Mouse (Mus musculus) cerebellum, adult 8-10 months (tissue): Measurements from ENCODE around the gene Elavl3.

Experiments
- DNase-seq: peaks from one replicate; pipeline ENCODE4 v3.0.0; 2022

Elavl3 gene

DNA sequence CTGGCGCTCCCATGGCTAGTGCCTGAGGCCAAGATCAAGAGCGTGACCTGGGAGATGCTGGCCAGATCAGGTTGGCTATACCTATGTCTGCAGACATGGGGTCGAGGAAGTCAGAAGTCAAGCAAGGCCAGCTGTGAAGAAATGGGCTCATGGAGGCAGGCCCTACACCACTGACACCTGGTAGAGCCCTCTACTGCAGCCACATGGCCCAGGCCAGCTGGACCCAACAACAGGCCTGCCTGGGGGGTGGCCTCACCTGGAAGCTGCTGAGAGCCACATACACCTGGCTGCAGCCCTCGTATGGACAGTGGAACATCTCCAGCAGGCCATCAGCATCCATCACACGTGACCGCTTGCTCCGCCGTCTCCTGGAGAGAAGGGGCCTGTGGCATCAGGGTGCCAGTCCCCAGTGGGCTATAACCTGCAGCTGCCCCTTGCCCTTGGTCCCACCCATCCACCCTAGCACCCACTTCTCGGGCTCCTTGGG lies 5.3 kb upstream of the Elavl3 start:
- DNase-seq, result no peak

DNA sequence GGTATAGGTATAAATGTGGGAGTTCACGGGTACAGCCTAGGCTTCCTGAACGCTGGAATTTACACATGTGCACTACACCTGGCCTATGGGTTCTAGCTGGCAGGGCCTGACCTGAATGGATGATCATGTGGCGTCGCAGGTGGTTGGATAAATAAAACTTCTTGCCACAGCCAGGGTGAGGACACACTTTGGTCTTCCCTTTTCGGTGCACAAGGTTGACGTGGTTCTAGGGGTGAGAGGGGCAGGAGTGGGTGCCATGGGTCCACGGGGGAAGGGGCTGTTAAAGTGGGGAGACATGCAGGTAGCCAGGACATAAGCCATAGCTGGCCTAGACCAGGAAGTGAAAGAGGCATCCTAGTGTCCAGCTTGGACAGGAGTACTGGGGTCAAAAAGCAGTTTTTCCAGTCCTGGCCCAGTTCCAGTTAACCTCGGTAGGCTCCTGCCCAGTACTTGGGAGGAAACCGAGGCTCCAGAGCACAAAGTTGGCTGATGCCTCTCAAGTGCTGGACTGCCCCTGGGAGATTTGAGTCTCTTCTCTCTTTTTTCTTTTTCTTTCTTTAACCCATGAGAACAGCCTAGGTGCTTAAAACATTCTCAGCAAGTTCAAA lies 4.6 kb upstream of the Elavl3 start:
- no peak for DNase-seq

DNA sequence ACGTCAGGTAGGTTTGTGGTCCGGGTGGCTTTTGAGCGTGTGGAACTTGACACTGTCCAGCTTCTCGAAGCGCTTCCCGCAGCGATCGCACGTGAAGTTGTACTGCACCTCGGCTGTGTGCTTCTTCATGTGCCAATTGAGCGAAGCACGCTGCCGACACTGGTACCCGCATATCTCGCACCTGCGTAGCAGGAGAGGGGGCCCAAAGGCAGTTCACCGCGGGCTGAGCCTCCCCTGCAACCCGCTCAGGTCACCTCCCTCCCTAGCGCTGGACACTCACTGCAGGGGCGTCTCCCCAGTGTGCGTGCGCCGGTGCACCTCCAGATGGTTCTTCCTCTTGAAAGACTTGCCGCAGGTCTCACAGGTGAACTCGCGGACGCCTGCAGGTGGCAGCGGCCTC lies 3.9 kb upstream of the Elavl3 start:
- no peak for DNase-seq

DNA sequence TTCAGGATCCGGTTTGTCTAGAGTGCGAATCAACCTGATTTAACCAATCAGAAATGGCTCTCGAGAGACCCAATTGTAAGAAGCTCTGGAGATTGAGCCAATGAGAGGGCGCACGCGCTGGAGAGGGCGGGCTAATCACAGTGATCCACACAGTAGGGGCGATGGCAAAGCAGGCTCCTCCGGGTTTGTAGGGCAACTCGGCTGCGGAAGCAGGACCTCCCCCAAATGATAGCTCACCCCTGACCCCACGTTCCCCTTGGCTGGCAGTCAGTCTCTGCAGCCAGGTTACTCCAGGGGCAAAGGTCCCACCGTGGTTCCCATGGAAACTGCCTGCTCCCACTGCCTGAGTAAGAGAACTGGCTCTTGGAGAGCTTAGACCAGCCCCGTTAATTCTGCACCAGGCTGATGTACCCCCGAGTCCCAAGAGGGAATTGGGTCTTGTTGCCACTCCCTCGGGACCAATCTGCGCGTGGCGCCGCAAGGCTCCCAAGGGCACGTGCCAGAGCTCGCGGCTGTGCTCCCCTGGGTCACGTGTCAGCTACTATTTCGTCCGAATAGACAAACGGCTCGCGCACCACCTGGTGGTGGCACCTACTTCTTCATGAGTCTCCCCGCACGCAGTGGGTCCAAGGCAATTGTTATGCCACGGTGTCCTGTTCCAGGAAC lies 2.7 kb upstream of the Elavl3 start:
- peak; percentile 82 for DNase-seq

DNA sequence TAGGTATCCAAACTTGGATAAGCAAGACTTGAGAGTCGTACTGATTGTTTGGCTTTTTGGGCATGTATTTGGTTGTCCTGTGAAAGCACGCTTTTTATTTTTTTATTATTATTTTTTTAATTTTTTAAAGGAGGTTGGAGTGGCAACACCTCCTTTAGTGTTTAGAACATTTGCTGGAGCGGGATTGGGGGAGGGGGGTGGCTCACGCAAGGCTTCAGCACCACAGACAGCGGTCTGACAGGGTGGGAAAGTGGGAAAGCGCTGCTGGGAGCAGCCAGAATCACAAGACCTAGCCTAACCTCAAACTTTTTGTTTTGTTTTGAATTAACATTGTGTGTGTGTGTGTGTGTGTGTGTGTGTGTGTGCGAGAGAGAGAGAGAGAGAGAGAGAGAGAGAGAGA lies 1.8 kb upstream of the Elavl3 start:
- DNase-seq, result no peak

DNA sequence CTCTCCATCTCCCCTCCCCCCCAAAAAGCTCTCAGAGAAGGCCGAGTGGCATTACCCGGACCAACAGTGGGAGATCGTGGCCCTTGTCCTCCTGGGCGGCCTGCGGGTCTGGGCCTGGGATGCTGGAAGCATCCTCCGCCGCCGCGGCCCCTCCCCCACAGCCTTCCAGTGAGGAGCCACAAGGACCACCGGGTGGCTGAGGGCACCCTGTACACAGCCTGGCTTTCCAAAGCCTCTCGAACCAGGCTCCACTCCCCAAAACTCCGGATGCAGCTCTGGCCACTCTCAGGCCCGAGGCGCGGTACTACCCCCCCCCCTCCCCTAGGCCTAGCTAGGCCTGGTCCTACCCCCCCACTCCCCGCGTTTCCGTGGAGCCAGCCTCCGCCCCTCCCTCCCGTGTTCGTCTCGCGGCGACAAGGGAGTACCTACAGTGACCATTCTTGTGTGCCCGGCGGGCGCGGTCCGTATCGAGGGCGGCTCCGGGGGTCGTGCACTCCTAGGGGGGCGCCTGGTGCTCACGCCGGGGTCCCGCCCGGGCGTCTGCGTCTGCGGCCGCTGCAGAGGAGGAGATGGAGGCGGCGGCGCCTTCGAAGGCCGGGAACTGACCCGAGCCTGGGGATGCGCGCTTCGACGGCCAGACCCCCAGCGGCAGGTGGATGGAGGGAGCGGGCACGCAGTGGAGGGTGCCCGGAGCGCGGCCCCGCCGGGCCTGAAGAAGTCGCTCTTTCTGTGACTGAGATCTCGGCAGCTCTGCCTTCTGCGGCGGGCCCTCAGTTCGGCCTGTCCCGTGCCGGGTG lies 464 bp downstream of the Elavl3 start:
- DNase-seq, result peak; percentile 69

DNA sequence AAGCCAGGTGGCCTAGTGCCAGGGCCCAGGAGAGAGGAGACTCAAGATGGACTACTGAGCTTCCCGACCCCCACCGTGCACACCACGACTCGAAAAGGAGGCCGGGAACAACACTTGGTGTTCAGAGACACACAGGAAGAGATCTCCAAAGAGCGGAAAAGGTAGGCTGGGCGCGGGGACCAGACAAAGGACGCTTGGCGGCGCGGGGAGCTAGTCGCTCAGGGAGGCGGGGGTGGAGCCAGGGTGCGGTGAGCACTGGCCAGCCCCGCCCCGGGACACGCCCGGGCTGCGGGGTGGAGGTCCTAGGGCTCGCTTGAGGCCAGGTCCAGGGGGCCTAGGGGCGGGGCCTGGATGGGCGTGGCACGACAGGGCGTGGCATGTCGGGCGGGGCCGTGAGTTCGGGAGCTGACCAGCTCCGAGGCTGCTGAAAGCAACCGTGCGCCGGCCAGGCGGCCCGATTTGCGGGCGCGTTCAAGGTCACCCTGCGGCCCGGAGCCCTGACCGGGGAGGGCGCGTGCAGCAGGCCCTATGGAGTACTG lies 1.4 kb downstream of the Elavl3 start:
- DNase-seq, result peak; percentile 87

DNA sequence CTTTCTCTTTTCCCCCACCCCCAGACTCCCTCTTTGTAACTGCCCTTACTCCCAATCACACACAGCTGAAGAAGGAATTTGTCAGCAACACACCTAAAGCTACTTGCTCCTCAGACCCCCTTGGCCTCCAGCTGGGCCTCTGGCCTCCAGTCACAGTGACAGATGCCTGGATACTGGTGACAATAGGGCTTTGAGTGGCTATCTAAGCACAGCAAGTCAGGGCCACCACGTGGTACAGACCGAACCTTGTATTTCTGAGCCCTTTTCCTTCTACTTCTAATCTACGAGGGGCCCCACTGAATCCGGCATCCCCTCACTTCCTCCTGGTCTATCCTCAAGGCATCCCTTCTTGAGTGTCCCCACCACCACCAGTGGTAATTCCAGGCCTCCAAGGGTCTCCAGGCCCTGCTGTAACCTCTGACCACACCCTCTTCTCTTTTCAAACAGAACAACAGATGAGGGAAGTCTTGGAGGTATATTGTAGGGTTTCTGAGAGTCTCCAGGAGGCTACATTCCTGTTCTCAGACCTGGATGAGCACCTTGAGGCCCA lies 2.0 kb downstream of the Elavl3 start:
- DNase-seq, result no peak

DNA sequence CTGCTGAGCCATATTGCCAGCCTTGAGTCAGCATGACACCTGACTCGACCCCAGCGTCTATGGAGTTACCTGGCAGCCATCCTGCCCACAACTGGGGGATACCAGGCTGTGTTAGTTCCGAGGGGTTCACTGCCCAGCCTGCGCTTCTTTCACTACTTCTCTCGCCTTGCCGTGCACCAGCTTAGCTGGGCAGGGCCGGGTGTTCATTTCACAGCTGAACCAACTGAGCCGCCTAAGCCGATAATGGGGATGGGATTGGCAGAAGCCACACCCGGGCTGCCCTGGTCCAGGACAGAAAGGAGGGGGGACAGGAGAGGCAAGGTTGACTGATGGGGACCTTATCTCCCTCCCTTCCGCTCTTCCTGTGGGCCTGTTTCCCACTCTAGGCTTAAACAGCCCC lies 2.5 kb downstream of the Elavl3 start:
- no peak for DNase-seq

DNA sequence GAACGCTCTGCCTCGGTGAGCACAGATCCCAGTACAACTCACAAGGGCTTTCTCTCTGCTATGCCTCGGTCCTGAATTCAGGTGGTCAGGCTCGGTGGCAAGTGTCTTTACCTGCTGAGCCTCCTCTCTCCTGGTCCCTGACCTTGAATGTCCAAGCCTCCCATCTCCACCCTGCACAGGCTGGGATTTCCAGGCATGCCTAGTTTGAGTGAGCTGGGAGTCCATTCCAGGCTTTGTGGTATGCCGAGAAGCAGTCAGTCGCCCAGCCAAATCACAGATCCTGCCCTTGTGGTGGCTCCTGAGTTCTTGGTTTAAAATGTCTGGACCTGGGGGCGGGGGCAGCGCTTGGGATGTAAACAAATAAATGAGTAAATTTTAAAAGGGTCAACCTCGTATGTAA lies 4.5 kb downstream of the Elavl3 start:
- DNase-seq, result no peak

DNA sequence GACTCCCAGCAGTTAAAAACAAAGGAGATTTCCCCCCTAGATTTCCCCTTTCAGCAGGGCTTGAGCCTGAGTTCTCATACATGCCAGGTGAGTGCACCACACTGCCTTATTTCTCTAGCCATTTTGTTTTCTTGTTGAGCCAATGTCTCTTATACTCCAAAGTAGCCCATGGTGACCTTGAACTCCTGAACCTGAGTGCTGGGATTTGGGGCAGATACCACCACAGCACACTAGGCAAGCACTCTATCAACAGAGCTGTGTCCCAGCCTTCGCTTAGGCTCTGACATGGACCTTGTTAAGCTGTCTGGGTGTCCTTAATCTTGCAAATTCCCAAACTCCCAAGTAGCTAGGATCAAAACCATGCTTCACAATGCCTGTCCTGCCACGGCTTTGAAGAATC lies 10.0 kb downstream of the Elavl3 start:
- DNase-seq, result no peak

DNA sequence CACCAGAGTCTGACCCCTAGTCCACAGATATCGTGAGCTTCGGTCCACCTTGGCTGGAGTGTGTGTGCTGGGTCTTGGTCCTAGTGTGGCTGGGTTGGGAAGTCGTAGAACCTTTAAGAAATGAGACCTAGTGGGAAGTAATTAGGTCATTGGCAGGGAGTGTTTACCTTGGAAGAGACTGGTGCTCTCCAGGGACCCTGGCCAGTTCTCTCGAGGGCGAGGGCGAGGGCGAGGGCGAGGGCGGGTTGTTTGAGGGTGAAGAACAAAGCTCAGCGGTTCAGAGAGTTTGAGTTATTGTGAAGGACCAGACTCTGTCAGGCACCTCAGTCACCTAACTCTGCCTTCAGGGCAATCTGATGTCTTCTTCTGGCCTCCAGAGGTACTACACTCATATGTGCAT lies 14.0 kb downstream of the Elavl3 start:
- no peak for DNase-seq

DNA sequence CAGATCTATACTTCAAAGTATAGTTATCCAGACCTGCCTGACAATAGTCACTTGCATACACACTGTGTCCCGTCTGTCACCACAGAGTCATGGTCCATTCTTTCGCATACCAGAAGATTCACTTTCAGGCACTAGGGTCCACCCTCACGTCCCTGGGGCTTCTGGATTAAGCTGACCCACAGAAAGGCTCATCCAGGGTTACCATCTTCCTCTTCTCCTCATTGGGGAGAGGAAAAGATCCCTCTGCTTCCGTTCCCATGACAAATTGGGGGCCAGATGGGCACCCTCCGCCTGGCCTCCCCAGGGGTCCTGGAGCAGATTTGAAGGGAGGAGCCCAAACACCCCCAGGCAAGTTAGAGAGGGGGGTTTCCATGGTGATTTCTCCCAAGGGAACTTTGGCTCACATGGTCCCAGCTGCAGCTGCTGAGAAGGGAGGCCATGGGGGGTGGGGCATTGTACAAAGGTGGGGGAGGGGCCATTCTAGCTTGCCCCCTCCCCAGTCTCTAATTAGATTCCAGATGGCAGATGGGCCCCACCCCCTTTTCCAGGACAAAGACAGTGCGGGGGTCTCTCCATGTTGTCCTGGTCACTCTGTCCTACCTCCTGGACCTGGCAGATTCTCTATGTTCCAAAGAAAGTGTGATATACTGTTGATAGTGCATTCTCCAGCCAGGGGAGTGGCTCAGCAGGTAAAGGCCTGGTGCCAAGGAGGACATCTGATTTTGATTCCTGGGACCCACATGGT lies 16.4 kb downstream of the Elavl3 start:
- DNase-seq, result no peak

DNA sequence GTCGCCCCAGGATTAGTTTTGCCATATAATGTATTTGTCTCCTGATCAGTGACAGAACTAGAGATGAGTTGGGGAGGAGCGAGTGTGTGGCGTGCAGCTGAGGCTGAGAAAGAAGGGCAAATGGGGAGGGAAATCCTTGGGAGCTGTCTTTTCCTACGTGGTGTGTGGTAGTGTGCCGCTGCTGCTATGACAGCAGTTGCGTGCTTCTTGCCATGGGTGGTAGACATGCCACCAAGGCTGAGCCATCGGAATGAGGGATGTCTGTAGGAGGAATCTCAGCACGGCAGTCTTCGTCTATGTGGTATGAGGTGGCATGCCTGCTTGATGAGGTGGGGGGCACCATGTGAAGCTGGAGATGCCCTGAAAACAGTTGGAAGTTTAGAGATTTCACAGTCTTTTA lies 21.4 kb downstream of the Elavl3 start:
- no peak for DNase-seq

DNA sequence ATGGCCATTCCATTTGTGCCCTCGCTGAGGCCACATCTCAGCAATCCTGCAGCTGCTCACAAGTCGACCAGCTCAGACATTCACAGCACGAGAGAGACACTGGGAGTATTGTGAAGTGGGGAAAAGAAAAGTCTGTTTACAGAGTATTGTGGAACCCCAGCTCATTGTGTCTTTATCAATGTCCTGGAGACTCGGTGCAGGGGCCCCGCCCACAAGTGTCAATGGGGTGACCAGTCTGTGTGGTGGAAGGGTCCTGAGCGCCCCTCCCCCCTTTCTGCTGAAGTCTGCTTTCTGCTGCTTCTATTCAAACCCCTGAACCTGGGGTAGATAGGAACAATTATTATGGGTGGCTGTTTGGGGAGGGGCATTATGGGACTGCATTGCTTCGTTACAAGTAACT lies 23.4 kb downstream of the Elavl3 start:
- DNase-seq, result no peak

DNA sequence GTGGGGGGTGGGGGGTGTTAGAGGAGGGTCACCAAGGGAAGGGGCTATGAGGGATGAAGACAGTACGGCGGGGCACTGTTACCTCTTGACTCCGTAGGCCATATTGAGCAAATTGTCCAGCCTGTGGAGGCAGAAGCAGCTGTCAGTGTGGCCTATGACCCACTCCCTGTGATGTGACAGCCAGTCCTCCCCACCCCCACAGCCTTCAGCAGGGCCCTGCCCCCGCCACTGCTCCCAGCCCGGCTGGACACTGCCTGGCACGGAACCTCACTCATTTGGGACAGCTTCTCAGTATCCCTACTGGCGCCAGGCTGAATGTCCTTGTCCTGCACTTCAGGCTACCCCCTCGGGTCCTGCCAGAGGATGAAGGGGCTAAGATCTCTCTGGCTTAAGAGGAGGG lies 27.2 kb downstream of the Elavl3 start:
- no peak for DNase-seq

DNA sequence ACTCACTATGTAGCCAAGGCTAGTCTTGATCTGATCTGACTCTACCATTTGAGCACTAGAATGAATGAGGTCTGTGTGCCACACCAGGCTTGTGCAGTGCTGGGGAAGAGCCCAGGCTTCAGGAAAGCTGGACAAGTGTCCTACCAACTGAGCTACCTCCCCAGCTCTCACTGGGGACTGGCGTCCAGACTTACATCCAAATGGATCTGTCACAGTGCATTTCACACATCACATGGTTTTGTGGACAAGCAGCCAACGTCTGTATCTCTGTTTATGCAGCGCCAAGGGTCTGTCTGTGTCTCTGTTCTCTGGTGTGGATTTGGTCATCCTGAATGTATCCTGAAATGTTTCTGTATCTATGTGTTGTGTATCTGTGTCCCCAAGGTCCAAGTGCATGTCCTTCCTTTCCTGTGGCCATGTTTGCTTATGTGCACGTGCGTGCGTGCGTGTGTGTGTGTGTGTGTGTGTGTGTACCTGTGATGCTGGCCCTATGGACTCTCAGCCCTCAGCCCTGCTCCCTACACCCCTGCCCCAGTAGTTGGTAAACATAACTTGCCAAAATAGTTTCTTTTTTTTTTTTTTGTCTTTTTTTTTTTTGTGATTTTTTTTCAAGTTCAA lies 34.5 kb downstream of the Elavl3 start:
- no peak for DNase-seq

DNA sequence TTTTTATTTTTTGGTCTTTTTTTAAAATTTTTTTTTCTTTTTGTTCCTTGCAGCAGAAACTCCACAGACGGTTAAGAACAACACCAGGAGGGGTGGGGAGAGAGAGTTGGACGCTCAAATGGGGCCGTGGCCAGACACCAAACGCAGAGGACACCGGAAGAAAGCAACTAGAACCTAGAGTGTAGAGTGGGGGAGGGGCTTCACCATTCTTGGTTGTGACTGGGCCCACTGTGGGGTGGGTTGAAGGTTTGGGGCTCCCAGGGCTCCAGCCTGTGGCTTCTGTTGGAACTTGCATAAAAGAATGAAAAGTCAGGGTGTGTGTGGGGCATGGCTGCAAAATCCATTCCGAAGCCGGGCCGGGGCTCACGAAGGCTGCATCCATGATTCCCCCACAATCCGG lies 35.6 kb downstream of the Elavl3 start:
- no peak for DNase-seq

DNA sequence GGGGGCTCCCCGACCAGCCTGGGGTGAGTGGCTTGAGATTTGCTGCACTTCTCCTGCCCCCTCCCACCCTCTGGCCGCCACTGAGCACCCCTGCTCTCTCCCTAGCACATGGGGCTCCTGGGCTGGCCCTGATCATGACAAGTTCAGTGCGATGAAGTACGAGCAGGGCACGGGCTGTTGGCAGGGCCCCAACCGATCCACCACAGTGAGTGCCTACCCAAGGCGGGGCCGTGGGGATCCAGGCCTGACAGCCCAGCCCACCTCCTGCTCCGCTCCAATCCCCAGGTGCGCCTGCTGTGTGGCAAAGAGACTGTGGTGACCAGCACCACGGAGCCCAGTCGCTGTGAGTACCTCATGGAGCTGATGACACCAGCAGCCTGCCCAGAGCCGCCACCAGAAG lies 39.1 kb downstream of the Elavl3 start:
- DNase-seq, result no peak

DNA sequence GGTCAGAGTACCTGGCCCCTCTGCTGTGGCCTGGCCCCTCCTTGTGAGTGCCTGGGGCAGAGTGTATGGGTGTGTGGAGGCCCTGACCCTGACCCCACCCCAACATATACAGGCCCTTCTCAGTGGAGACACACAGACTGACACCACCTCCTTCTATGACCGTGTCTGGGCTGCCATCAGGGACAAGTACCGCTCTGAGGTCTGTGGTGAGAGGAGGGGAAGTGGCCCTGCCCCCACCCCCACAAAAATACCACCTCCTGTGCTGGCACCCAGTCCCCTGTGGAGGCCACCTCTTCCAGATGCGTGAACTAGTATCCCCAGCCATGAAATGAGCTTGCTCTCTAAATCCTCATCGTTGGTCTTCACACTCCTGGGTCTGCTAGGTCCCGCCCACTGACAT lies 40.8 kb downstream of the Elavl3 start:
- no peak for DNase-seq

DNA sequence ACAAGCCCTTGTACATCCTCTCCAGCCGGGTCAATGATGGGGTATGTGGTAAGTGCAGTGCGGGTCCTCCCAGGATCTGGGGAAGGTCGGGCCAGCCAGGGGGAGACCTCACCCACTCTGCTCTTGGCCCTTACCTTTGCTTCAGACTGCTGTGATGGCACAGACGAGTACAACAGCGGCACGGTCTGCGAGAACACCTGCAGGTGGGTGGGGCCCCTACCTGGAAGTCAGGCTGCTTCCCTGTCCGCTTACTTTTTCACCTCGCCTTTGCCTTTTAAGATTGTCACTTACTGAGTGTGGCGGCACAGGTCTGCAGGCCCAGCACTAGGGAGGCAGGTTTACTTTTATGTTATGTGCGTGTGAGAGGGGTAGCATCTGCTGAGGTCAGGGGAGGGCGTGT lies 47.3 kb downstream of the Elavl3 start:
- no peak for DNase-seq

DNA sequence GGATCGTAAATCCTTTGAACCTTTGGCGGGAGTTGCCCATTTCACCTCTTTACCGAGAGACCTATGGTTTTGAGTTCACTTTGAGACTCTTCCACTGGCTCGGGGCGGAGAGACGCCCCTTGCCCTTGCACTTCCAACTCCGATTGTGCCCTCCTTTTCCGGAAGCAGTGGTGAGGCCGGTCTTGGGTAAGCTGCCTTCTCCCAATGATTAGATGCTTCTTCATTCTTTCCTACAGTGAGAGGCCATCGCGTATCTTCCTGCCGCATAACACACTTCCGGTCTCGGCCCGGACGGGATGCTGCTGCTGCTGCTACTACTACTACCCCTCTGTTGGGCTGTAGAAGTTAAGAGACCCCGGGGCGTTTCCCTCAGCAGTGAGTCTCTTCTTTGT lies 48.7 kb downstream of the Elavl3 start:
- no peak for DNase-seq
